Mouse (Mus musculus) lung, adult 2 months (tissue): ENCODE measurements around the gene Cluh.

Source experiments
- CTCF ChIP-seq: fragments of 200-500 bp; IDR thresholded peaks from 2 replicates; pipeline ENCODE4 v1.5.1; 2011; ENCODE audit warnings: mild to moderate bottlenecking, low read length, control low read depth; ENCODE audit not compliant: insufficient read depth
- POLR2A ChIP-seq: fragments of 200-500 bp; IDR thresholded peaks from 2 replicates; pipeline ENCODE4 v1.6.1; 2011; ENCODE audit warnings: low read depth, mild to moderate bottlenecking, control low read depth, low read length, borderline replicate concordance; ENCODE audit errors: extremely low read depth

GRCm38 (mm10) chr11:74666776-74667581, 17.7 kb downstream of the Cluh start:
- TF ChIP-seq CTCF (no peak), POLR2A (no peak)
